Mouse (Mus musculus) midbrain, postnatal 0 days (tissue): ENCODE measurements around the gene Olfr33. TPM values are rescaled to one million over a fixed set of nuclear protein-coding genes. Genes with fewer than 3 reads are reported as not detected.

Source experiments
- ATAC-seq: fragments of 200-750 bp; cut with Nextera tagmentation; 2 replicates; pipeline ENCODE4 v1.8.0; 2017; ENCODE audit warnings: moderate number of reproducible peaks, mild to moderate bottlenecking, moderate TSS enrichment, moderate library complexity; ENCODE audit not compliant: low FRiP score
- DNase-seq: peaks from one replicate; pipeline ENCODE4 v3.0.0-alpha.2; 2015; ENCODE audit warnings: low spot score
- H3K27ac ChIP-seq: fragments of 300-500 bp; sonication (generic); 2 replicates; pipeline ENCODE4 v1.5.1; 2014; ENCODE audit warnings: low read depth, mild to moderate bottlenecking, low read length, mixed read lengths
- H3K27me3 ChIP-seq: fragments of 300-500 bp; sonication (generic); 2 replicates; pipeline ENCODE4 v1.6.1; 2014; ENCODE audit warnings: low read length, control low read depth, mixed read lengths; ENCODE audit not compliant: insufficient read depth
- H3K36me3 ChIP-seq: fragments of 300-500 bp; sonication (generic); 2 replicates; pipeline ENCODE4 v1.6.1; 2014; ENCODE audit warnings: low read length, control low read depth, mixed read lengths; ENCODE audit not compliant: insufficient read depth
- H3K4me1 ChIP-seq: fragments of 300-500 bp; sonication (generic); 2 replicates; pipeline ENCODE4 v1.6.1; 2014; ENCODE audit warnings: mild to moderate bottlenecking, control low read depth, antibody characterized with exemption, low read length, mixed read lengths; ENCODE audit not compliant: insufficient read depth
- H3K4me2 ChIP-seq: fragments of 300-500 bp; sonication (generic); 2 replicates; pipeline ENCODE4 v1.6.1; 2014; ENCODE audit warnings: low read depth, mild to moderate bottlenecking, low read length, mixed read lengths; ENCODE audit not compliant: poor library complexity, severe bottlenecking
- H3K4me3 ChIP-seq: fragments of 300-500 bp; sonication (generic); 2 replicates; pipeline ENCODE4 v1.5.1; 2014; ENCODE audit warnings: low read depth, mild to moderate bottlenecking, low read length, moderate library complexity
- H3K9ac ChIP-seq: fragments of 300-500 bp; sonication (generic); replicated peaks from 2 replicates; pipeline ENCODE4 v1.6.1; 2014; ENCODE audit warnings: mild to moderate bottlenecking, low read length, moderate library complexity, mixed read lengths; ENCODE audit not compliant: poor library complexity, severe bottlenecking
- H3K9me3 ChIP-seq: fragments of 300-500 bp; sonication (generic); 2 replicates; pipeline ENCODE4 v1.6.1; 2016; ENCODE audit warnings: low read length, control low read depth
- CTCF ChIP-seq: IDR thresholded peaks from 2 replicates; pipeline ENCODE4 v1.5.1; 2016; ENCODE audit warnings: antibody characterized with exemption, mild to moderate bottlenecking
- WGBS: fragments of 180-500 bp; shearing (Covaris S2); extraction: QIAGEN DNeasy Blood & Tissue Kit; methylation state at CpG from one replicate; pipeline ENCODE4 v1.1.7; 2014; 5-methylcytosine and 5-hydroxymethylcytosine counted together
- polyA plus RNA-seq: library from polyadenylated mRNA; unstranded; fragments of >200 nt; fragmentation: Nextera tagmentation; extraction: Ambion mirVana; gene quantifications from 2 replicates; pipeline ENCODE4 v1.2.1, GENCODE M21; 2015
- total RNA-seq: library from RNA; depleted of rRNA; stranded (reverse); fragments of >200 nt; gene quantifications from 2 replicates; pipeline ENCODE4 v1.2.3, GENCODE M21; 2014; rRNA removed

Gene Olfr33
- total and polyA plus RNA-seq, 2 experiments from 2014 or later = not detected

- TF ChIP-seq CTCF = peak; percentile 84
- no peak overlapping the region for H3K9ac ChIP-seq
- H3K9me3 ChIP-seq = no peaks in the 10 kb centered on the region
- no peaks in the 10 kb centered on the region for H3K4me1 ChIP-seq
- H3K27ac ChIP-seq = no peak overlapping the region
- ATAC-seq = no peak
- DNase-seq = peak; percentile 55
- no peak overlapping the region for H3K4me2 ChIP-seq
- H3K4me3 ChIP-seq = no peak overlapping the region
- WGBS = 30% methylated on average over 2 of the region's 2 CpGs
- no peaks in the 10 kb centered on the region for H3K27me3 ChIP-seq
- no peaks in the 10 kb centered on the region for H3K36me3 ChIP-seq
Measured at GRCm38 (mm10) chr7:102665378-102665777, 53.5 kb downstream of the Olfr33 start.

DNA sequence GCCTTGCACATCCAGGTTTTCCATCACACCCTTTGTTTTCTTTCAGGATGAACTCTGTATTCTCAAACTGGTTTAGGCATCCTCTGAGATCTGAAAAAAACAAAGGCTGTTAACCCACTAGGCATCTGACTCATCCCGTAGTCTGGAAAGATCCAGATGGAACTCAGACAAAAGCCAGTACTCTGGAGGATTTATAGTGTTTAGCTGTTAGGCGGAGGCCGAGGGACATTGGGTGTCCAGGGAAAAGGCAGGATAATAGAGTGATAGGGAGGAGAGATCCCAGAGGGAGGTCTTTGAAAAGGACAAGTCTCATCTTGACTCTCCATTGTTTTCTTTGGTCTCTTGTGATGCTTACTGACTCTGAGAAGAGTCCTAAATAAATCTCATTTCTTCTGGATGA lies 54.3 kb downstream of the Olfr33 start, which contains the start of gene Olfr556:
Gene Olfr556 (plus strand): TSS at position 301 of the 400 bp plus-strand sequence.
- ATAC-seq = no peak
- DNase-seq = no peak
- WGBS = 40% methylated on average over 3 of the region's 3 CpGs
- Histone ChIP-seq H3K27me3 (no peaks in the 10 kb centered on the region), H3K4me1 (no peaks in the 10 kb centered on the region), H3K9ac (no peak within 1 kb of the TSS), H3K4me2 (no peak within 1 kb of the TSS), H3K4me3 (no peak within 1 kb of the TSS), H3K27ac (no peak within 1 kb of the TSS), H3K9me3 (no peaks in the 10 kb centered on the region), H3K36me3 (no peaks in the 10 kb centered on the region)
- TF ChIP-seq CTCF = no peak

Other genes starting within 250 kb of the Olfr33 start
Only the 30 nearest of the 32 such genes appear.
- not detected in 2 replicates for gene Olfr543, start 237.4 kb downstream of the Olfr33 start, total RNA-seq
- 0.29 and 0.38 TPM in 2 replicates for gene Olfr543, start 237.4 kb downstream of the Olfr33 start, polyA plus RNA-seq
- gene Olfr544, start 230.8 kb downstream of the Olfr33 start, total RNA-seq = not detected in 2 replicates
- gene Olfr544, start 230.8 kb downstream of the Olfr33 start, polyA plus RNA-seq = 0.12 TPM in 1 of 2 replicates, not detected in the other
- gene Olfr545, start 219.5 kb downstream of the Olfr33 start, total RNA-seq = not detected in 2 replicates
- gene Olfr545, start 219.5 kb downstream of the Olfr33 start, polyA plus RNA-seq = 0.07 and 0.17 TPM in 2 replicates
- not detected in 2 replicates for gene Olfr547, start 184.3 kb downstream of the Olfr33 start, total RNA-seq
- not detected in 2 replicates for gene Olfr547, start 184.3 kb downstream of the Olfr33 start, polyA plus RNA-seq
- gene Olfr548-ps1, start 178.2 kb downstream of the Olfr33 start, total RNA-seq = not detected in 2 replicates
- not detected in 2 replicates for gene Olfr548-ps1, start 178.2 kb downstream of the Olfr33 start, polyA plus RNA-seq
- not detected in 2 replicates for gene Olfr549, start 169.2 kb downstream of the Olfr33 start, total RNA-seq
- not detected in 2 replicates for gene Olfr549, start 169.2 kb downstream of the Olfr33 start, polyA plus RNA-seq
- gene Trim21, start 153.6 kb downstream of the Olfr33 start, total RNA-seq = 2.1 and 3.8 TPM in 2 replicates
- 0.27 and 0.42 TPM in 2 replicates for gene Trim21, start 153.6 kb downstream of the Olfr33 start, polyA plus RNA-seq
- not detected in 2 replicates for gene Olfr550, start 147.6 kb downstream of the Olfr33 start, total RNA-seq
- gene Olfr550, start 147.6 kb downstream of the Olfr33 start, polyA plus RNA-seq = not detected in 2 replicates
- not detected in 2 replicates for gene Olfr551, start 127.2 kb downstream of the Olfr33 start, total RNA-seq
- not detected in 2 replicates for gene Olfr551, start 127.2 kb downstream of the Olfr33 start, polyA plus RNA-seq
- not detected in 2 replicates for gene Olfr552, start 121.3 kb downstream of the Olfr33 start, total RNA-seq
- not detected in 2 replicates for gene Olfr552, start 121.3 kb downstream of the Olfr33 start, polyA plus RNA-seq
- gene Olfr553, start 100.9 kb downstream of the Olfr33 start, total RNA-seq = not detected in 2 replicates
- not detected in 2 replicates for gene Olfr553, start 100.9 kb downstream of the Olfr33 start, polyA plus RNA-seq
- gene Olfr554, start 80.6 kb downstream of the Olfr33 start, total RNA-seq = not detected in 2 replicates
- gene Olfr554, start 80.6 kb downstream of the Olfr33 start, polyA plus RNA-seq = not detected in 2 replicates
- gene Olfr555, start 60.2 kb downstream of the Olfr33 start, total RNA-seq = not detected in 2 replicates
- not detected in 2 replicates for gene Olfr555, start 60.2 kb downstream of the Olfr33 start, polyA plus RNA-seq
- not detected in 2 replicates for gene Olfr556, start 54.2 kb downstream of the Olfr33 start, total RNA-seq
- gene Olfr556, start 54.2 kb downstream of the Olfr33 start, polyA plus RNA-seq = not detected in 2 replicates
- 6.9 and 7.1 TPM in 2 replicates for gene Trim68, start 31.7 kb downstream of the Olfr33 start, total RNA-seq
- 4.9 and 5.7 TPM in 2 replicates for gene Trim68, start 31.7 kb downstream of the Olfr33 start, polyA plus RNA-seq
- not detected in 2 replicates for gene Olfr557, start 23.2 kb downstream of the Olfr33 start, total RNA-seq
- not detected in 2 replicates for gene Olfr557, start 23.2 kb downstream of the Olfr33 start, polyA plus RNA-seq
- gene Olfr558, start 16.9 kb downstream of the Olfr33 start, total RNA-seq = 0.05 and 0.16 TPM in 2 replicates
- gene Olfr558, start 16.9 kb downstream of the Olfr33 start, polyA plus RNA-seq = not detected in 2 replicates
- not detected in 2 replicates for gene Olfr559, start 8.4 kb upstream of the Olfr33 start, total RNA-seq
- not detected in 2 replicates for gene Olfr559, start 8.4 kb upstream of the Olfr33 start, polyA plus RNA-seq
- not detected in 2 replicates for gene Olfr560, start 40.3 kb upstream of the Olfr33 start, total RNA-seq
- not detected in 2 replicates for gene Olfr560, start 40.3 kb upstream of the Olfr33 start, polyA plus RNA-seq
- not detected in 2 replicates for gene Olfr78, start 40.4 kb upstream of the Olfr33 start, total RNA-seq
- gene Olfr78, start 40.4 kb upstream of the Olfr33 start, polyA plus RNA-seq = 0.09 and 0.10 TPM in 2 replicates
- not detected in 2 replicates for gene Olfr561, start 52.2 kb upstream of the Olfr33 start, total RNA-seq
- 0.06 TPM in 1 of 2 replicates, not detected in the other for gene Olfr561, start 52.2 kb upstream of the Olfr33 start, polyA plus RNA-seq
- not detected in 2 replicates for gene Olfr564, start 84.4 kb upstream of the Olfr33 start, total RNA-seq
- not detected in 2 replicates for gene Olfr564, start 84.4 kb upstream of the Olfr33 start, polyA plus RNA-seq
- not detected in 2 replicates for gene Olfr566, start 139.7 kb upstream of the Olfr33 start, total RNA-seq
- gene Olfr566, start 139.7 kb upstream of the Olfr33 start, polyA plus RNA-seq = not detected in 2 replicates
- not detected in 2 replicates for gene Olfr568, start 158.1 kb upstream of the Olfr33 start, total RNA-seq
- not detected in 2 replicates for gene Olfr568, start 158.1 kb upstream of the Olfr33 start, polyA plus RNA-seq
- gene Olfr569, start 171.8 kb upstream of the Olfr33 start, total RNA-seq = not detected in 2 replicates
- gene Olfr569, start 171.8 kb upstream of the Olfr33 start, polyA plus RNA-seq = not detected in 2 replicates
- not detected in 2 replicates for gene Olfr570, start 175.5 kb upstream of the Olfr33 start, total RNA-seq
- not detected in 2 replicates for gene Olfr570, start 175.5 kb upstream of the Olfr33 start, polyA plus RNA-seq
- gene Olfr571, start 198.5 kb upstream of the Olfr33 start, total RNA-seq = not detected in 2 replicates
- not detected in 2 replicates for gene Olfr571, start 198.5 kb upstream of the Olfr33 start, polyA plus RNA-seq
- gene Olfr572, start 205.3 kb upstream of the Olfr33 start, total RNA-seq = not detected in 2 replicates
- not detected in 2 replicates for gene Olfr572, start 205.3 kb upstream of the Olfr33 start, polyA plus RNA-seq
- gene Olfr573-ps1, start 223.5 kb upstream of the Olfr33 start, total RNA-seq = not detected in 2 replicates
- gene Olfr573-ps1, start 223.5 kb upstream of the Olfr33 start, polyA plus RNA-seq = not detected in 2 replicates
- gene Olfr574, start 229.4 kb upstream of the Olfr33 start, total RNA-seq = not detected in 2 replicates
- gene Olfr574, start 229.4 kb upstream of the Olfr33 start, polyA plus RNA-seq = not detected in 2 replicates